Mouse (Mus musculus): ENCODE data around the gene Chd8. TPM values are rescaled to one million over a fixed set of nuclear protein-coding genes. Genes with fewer than 3 reads are reported as not detected.
"Not testable (repeated sequence)": the region's sequence is repeated elsewhere in the genome, so short reads cannot be mapped to it uniquely, and the experiment has no call there.

Chd8 gene
- total RNA-seq (2021) = 100 to 1,000 TPM; 109 to 117 TPM
- long read RNA-seq, full-length matches to known transcripts = 3 of 5 reads
- long read RNA-seq, partial matches to known transcripts = 0 of 5 reads
- long read RNA-seq, other reads (novel, unspliced or antisense) = 2 of 5 reads

GRCm38 (mm10) chr14:52257484-52258213 lies at the start of gene Chd8:
TSS of gene Chd8 (minus strand) at chr14:52257780.
- DNase-seq (ENCODE audit: low spot score in 2 of 2) = peak; percentile 98 to 99

- no peak for DNase-seq (ENCODE audit: low spot score in 2 of 2)
Observed at GRCm38 (mm10) chr14:52306100-52306499, 48.5 kb upstream of the Chd8 start.

DNA sequence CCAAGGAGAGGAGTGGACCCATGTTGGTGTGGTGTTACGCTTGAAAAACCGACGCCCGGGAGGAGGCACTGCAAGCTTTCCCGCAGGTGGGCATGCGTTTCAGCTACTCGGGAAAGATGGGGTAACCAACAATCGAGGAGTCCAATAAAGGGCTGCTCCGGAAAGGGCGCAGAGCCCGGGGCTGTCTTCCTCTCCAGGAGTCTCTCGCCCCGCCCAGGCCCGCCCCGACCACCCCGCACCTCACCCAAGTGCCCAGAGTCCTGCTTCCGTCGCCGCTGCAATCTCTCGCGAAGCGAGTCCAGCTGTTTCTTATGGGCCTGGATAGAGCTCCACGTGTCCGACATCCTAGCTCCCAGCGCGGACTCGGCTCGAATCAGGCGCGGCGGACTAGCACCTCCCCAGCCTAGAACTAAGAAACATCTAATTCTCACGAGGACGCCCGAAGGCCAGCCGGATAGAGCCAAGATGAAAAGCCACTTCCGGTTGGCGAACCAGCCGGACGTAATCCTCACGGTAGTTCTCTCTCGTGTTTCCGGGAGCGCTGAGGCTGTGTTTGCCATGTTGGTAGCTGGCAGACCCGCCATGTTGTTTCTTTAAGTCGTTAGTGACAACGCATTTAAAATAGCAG lies 47.2 kb upstream of the Chd8 start, which contains the start of gene Mettl3:
Gene Mettl3 (minus strand): TSS at position 485 of the 628 bp plus-strand sequence.
- DNase-seq (ENCODE audit: low spot score in 2 of 2) = peak; percentile 88 to 96

DNA sequence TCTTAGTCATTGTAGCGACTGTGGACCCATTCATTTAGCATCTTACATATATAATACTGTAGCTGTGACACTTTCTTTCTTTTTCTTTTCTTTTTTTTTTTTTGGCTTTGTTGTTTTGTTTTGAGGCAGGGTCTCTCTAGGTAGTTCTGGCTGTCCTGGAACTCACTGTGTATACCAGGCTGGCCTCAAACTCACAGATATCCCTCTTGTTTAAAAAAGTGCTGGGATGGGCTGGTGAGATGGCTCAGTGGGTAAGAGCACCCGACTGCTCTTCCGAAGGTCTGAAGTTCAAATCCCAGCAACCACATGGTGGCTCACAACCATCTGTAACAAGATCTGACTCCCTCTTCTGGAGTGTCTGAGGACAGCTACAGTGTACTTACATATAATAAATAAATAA lies 45.9 kb upstream of the Chd8 start:
- not testable (repeated sequence) for DNase-seq (ENCODE audit: low spot score in 2 of 2)

DNA sequence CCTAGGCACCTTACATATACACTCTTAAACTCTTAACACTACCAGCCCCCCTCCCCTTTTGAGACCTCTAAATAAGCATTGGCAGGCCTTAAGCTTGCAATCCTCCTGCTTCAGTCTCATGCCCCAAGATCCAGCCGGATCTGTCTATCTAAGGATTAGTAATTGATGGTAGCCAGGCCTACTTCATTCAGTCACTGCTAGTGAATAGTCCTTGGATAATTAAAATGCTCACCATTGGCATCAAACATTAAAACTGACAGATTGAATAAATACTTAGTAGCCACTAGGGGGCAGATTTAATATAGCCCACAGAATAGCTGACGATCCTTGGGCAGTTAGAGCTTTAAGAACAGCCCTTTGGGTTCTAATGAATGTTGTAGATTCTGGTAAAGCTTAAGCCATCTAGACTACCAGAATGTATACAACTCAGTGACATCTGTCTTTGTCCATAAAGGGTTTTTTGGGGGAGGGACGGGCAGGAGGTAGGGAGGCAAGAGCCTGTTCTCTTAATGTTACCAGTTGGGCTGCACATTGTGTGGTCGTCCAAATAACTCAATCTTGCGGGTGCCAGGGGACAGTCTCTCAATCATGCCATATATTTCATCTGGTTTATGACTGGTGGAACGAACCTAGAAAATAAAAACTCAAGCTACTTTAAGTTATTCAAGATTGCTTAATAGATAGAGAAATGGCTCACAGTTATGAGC lies 38.1 kb upstream of the Chd8 start:
- DNase-seq (ENCODE audit: low spot score in 2 of 2) = no peak

DNA sequence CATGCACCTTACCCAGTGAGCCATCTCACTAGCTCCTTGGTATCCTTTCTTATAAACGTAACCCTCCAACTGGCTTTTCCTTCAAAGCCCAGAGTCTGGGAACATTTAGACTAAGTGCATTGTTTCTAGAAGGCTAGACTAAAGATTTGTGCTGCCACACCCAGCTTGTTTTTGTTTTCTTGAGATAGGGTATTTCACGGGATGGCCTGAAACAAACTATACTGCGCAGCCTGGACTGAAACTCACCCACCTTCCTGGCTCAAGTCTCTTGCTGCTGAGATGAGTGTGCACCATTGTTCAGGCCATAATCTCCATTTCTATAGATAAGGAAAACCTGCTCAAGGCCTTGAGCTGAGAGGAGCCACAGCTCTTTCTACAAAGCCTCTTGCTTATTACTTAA lies 26.6 kb upstream of the Chd8 start:
- DNase-seq (ENCODE audit: low spot score in 2 of 2) = no peak

DNA sequence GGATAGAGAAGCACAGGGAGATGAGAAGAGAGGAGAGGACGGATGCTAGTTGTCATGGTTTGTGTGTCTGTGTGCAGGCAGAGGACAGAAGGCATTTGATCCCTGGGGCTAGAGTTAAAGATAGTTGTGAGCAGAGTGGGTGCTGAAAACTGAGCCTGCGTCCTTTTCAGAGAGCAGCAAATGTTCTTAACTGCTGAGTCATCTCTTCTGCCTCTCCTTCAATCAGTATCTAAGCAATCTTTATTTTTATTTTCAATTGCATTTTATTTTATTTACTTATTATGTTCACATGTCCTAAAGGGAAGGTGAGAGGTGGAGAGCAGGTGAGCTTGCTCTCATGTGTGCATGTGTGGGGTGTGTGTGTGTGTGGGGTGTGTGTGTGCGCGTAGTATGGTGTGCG lies 26.0 kb upstream of the Chd8 start:
- DNase-seq (ENCODE audit: low spot score in 2 of 2) = no peak

GRCm38 (mm10) chr14:52279747-52280120 lies 22.2 kb upstream of the Chd8 start:
- no peak for DNase-seq (ENCODE audit: low spot score in 2 of 2)

GRCm38 (mm10) chr14:52278932-52279746 lies 21.6 kb upstream of the Chd8 start, which contains the start of the genes Tox4 and Rab2b:
TSS of gene Tox4 (plus strand) at chr14:52279146.
TSS of gene Rab2b (minus strand) at chr14:52279545.
- DNase-seq (ENCODE audit: low spot score in 2 of 2) = peak; percentile 99 to 100

- no peak for DNase-seq (ENCODE audit: low spot score in 2 of 2)
Observed at GRCm38 (mm10) chr14:52277210-52277609, 19.6 kb upstream of the Chd8 start.

- DNase-seq (ENCODE audit: low spot score in 2 of 2) = no peak
Observed at GRCm38 (mm10) chr14:52272781-52273180, 15.2 kb upstream of the Chd8 start.

DNA sequence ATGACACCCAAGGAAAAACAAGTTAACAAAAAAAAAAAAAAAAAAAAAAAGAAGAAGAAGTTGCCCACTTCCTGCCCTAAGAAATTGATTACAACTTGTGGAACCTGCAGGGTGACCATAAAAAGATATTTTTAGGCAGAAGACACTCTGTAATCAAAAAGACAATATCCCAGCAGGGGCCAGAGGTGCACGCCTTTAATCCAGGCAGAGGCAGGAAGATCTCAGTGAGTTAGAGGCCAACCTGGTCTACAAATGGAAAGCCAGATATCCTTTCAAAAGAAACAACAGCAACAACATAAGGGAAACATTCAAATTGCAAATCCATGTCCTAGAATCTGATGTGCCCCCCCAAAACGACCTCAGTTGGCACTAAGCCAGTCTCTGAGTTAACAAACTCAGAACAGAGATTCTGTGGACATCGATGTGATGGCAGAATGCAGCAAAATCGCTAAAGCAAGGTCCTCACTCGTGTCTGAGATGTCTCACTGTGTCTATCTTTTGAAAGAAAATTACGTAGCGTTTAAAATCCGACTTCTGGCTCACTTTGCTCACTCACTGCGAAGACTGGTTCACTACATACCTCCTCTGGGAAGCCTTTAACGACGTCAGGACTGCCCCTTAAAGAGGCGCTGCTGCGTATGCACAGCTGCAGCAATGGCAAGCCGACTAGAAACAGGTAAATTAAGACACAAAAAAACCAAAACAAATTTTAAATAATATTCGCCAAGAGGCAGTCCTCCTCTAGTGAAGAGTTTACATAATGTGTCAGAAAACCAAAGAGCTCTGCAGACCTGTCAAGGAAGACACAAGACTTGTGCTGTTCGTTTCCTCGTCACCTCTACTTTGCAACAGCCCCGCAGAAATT lies 1.0 kb downstream of the Chd8 start:
- DNase-seq (ENCODE audit: low spot score in 2 of 2) = peak; percentile 16 to 19

DNA sequence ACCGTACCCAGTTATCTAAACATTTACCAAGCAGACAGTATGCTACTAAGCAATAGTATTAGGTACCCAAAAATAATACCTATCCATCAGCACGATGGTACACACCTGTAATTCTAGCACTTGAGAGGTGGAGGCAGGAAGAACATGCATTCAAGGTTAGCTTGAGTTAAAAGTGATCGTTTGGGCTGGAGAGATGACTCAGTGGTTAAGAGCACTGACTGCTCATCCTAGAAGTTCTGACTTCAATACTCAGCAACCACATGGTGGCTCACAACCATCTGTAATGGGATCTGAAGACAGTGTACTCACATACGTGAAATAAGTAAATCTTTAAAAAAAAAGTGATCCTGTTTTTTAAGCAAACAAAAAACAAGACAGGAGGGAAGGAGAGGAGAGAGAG lies 11.5 kb downstream of the Chd8 start:
- no peak for DNase-seq (ENCODE audit: low spot score in 2 of 2)

- peak in 1 of 2 experiments; percentile 12 for DNase-seq (ENCODE audit: low spot score in 2 of 2)
Observed at GRCm38 (mm10) chr14:52244690-52245042, 12.9 kb downstream of the Chd8 start.

DNA sequence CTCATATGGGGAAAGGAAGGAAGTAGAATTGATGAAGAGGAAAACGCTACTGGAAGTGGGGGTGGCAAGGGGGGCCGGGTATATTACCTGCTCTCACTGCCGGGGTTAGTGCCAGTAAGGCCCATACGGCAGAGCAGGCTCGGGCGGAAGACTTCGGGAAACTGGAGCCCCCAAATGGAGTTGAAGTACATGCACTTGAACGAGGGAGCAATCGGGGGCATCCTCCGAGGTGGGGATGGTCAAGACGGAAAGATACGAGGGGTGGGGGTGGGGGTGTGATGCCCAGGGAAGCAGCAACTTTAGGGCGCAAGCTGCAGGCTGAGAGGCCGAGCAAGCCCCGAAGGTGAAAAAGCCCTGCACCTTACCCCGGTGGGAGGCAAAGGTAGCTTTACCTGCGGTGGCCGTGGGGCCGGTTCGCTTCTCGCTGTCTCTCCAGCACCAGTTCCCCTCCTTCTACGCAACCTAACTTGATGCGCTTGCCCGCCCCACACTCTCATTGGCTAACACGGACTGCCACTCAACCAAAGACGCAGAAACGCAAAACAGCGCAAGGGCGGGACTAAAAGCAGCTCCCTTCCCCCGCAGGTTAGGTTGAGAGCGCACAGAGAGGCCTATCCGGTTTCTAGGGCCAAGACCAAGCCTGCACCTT lies 13.4 kb downstream of the Chd8 start:
- peak; percentile 97 to 99 for DNase-seq (ENCODE audit: low spot score in 2 of 2)

GRCm38 (mm10) chr14:52236216-52236615 lies 21.4 kb downstream of the Chd8 start:
- no peak for DNase-seq (ENCODE audit: low spot score in 2 of 2)

GRCm38 (mm10) chr14:52235165-52235564 lies 22.4 kb downstream of the Chd8 start:
- DNase-seq (ENCODE audit: low spot score in 2 of 2) = no peak

DNA sequence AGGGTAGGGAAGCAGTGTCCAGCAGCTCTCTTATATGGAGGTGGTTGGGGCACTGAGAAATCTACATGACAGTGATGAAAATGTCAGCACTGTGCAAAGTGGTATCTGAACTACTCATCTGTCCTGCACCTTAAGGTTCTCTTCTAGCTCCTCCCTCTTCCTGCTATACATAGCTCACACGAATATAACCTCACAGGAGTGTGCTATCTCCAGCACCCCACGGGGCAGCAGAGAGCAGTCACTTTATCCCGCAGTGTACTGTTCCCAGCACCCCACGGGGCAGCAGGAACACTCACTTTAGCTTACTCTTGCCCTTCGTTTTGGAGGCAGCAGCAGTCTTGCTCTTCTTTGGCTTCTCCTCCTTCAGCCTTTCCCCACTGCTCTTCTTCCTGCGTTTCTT lies 25.3 kb downstream of the Chd8 start:
- DNase-seq (ENCODE audit: low spot score in 2 of 2) = no peak

GRCm38 (mm10) chr14:52225972-52226371 lies 31.6 kb downstream of the Chd8 start:
- no peak for DNase-seq (ENCODE audit: low spot score in 2 of 2)

GRCm38 (mm10) chr14:52217261-52217660 lies 40.3 kb downstream of the Chd8 start:
- no peak for DNase-seq (ENCODE audit: low spot score in 2 of 2)
